Mouse (Mus musculus) liver, embryonic 14.5 days (tissue): ENCODE results near the gene Habp4.

ENCODE experiments used
- CTCF ChIP-seq: IDR thresholded peaks from 2 replicates; pipeline ENCODE4 v1.5.1; 2016; ENCODE audit warnings: antibody characterized with exemption, low read depth, control low read depth
- EP300 ChIP-seq: IDR thresholded peaks from 2 replicates; pipeline ENCODE4 v1.6.1; 2016; ENCODE audit warnings: antibody characterized with exemption, low read depth

- TF ChIP-seq CTCF: peak; percentile 70
- no peak for TF ChIP-seq EP300
Observed at GRCm38 (mm10) chr13:64180888-64181287, 19.3 kb downstream of the Habp4 start.
